Mouse (Mus musculus) layer of hippocampus, adult 9-10 months (tissue): ENCODE results near the gene Lrrc36.

Source experiments
- DNase-seq: peaks from one replicate; pipeline ENCODE4 v3.0.0; 2022; ENCODE audit warnings: low spot score

Lrrc36 gene

DNA sequence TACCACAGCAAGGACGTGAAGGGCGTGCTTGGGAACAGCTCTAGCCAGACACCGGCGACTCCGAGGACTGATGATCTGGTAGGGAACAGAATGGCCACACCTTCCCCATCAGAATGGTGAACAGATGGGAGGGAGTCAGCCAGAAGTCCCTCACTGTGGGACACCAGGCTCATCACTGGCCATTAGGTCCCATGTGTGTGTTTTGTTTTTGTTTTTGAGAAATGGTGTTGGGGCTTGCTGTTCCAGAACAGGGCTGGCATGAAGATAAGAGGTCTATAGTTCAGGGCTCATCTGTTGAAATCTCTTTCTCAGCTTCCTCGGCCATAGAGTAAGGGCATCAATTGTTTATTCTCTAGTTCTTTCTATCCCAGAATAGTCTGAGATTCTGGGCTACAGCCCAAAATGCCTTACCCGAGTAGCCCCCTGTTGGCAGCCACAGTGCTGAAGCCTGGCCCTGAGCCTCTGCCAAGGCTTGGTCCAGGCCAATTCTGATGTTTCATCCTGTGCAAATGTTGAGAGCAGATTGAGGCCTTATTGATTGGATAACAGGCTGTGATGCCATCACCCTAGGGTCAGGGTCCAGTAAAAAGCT is 53.4 kb downstream of the Lrrc36 start:
- DNase-seq = no peak

DNA sequence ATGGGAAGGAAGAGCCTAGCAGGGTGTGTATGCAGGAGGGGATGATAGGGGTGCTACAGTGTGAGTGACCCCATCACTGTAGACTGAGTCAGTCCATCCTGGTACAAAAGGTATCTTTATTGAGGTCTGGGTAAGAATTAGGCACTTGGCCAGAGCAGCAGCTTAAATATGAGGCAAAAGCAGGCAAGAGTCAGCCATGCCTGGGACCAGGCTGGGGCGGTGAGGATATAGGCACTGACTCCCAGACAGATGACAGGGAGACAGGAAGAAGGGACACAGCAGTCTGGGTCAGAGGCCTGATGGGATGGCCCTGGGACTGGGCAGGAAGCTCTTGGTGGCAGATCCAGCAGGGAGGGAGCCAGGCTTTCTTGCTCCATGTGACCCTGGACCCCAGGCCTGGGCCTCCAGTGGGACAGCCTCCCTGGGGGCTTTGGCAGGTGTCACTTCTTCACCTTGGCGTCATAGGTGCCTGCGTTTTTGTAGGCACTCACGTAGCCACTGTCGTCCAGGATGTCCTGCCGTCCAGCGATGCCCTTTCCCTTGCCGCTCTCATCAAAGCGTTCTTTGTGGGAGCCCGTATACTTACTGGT is 54.1 kb downstream of the Lrrc36 start:
- no peak for DNase-seq

DNA sequence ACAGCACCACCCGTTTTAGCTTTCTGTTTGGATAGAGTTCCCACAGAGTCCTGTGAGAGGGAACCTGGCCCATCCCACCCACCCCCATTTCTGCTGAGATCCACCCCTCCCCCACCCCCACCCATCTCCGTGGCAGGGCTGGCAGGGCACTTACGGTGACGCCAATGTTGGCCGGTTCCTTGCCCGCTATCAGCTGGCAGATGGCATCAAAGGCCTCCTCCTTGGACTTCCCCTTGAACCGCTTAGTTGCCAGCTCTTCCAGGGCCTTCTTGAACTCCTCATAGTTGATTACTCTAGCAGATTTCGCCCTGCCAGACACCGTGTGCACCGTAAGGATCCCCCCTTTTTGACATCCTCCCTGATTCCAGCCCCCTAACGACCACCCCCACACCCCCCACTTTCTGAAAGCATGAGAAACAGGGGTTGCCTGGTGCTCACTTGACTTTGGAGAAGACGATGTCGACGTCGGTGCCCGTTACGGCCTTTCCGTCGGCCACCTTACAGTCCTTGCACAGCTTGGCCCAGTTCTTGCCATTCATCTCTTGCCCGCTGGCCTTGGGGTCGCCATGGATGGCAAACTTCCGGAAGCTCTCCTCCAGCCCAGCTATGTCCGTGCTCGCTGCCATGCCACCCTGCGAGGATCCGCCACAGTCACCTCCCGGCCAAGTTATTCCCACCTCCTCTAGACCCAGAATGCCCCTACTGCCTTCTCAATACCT is 54.8 kb downstream of the Lrrc36 start:
- no peak for DNase-seq

DNA sequence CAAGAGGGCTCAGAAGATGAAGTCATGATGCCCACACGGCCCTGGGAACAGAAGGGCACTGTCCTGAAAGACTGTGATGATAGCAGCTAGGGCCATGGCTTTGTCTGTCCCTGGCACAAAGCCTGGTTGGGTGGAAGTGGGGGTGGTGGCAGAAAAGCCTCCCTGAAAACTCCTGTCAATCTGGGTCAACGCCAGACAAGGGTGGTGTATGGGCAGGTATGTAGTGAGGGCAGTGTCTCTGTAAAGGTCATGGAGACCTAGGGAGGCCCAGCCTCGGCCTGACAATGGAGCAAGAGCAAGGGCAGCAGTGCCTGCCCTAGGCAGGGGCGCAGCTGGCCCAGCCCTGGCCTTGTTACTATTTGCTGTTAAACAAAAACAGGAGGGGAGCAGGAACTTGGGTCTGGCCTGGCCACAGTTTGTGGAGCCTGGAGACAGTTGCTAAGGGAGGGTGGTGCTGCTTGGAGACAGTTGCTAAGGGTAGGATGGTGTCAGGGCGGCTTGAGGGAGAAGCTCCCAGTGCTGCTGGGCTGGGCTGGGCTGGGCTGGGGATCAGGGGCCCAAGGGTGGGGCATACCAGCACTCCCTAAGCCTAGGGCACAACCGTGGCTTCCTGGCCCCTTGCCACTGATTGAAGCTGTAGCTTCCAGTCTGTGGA is 55.8 kb downstream of the Lrrc36 start:
- DNase-seq = no peak

DNA sequence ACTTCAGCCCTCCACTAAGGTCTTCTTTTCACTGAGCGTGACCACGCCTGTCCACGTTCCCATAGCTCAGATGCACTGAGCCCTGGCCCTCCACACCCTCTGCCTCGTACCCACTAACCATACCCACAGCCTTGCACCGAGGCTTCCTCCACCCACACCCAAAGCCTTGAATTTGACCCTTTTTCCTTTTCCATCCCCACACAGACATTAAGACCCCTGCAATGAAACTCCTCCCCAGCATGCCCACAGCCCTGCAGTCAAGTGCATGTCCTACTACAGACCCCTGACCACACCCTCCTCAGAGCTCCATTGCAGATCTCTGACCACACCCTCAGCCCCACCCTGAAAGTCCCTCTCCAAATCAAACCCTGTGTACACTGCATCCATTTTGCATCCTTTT is 56.4 kb downstream of the Lrrc36 start:
- DNase-seq = no peak

DNA sequence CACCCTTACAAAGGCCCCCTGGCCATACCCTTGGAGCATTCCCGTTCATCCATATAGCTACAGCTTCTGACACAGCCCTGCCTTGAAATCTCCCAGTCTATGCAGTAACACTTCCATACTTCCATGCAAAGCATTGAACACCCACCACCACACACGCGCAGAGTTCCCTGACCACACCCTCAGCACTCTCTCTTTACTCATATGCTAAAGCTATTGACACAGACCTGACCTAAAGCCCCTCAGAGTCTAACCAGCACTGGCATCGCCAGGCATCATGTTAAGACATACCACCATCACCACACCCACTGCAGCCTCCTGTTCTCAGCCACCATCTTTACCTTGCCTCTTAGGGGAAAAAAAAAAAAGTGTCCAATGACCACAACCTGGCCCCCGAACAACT is 56.9 kb downstream of the Lrrc36 start:
- DNase-seq = no peak

DNA sequence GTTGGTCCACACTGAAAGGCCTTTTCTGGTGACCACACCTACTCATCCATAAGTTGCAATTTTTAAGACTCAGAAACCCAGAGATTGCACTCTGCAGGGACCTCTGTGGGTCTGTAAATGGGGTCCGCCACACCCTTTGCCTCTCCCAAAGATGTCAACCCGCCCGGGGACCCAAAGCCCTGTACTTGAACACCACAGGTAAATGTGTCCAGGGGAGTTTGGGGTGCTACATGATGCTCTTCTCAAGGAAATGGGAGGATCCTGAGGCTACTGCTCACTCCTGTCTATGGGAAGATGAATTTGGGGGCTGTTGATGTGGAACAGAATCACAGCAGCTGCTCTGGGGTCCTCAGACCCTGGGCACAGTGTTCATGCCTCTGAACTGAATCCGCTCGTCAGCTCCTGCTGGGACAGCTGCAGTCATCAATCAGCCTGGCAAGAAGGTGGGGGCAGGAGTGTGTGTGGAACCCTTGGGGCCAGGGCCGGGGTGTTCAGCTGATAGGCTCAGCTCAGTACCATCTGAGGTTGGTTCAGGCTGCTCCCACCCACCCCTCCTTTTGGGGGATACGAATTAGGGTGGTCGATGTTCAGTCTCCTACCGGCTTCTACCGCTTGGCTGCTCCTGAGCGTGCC is 57.4 kb downstream of the Lrrc36 start:
- no peak for DNase-seq

DNA sequence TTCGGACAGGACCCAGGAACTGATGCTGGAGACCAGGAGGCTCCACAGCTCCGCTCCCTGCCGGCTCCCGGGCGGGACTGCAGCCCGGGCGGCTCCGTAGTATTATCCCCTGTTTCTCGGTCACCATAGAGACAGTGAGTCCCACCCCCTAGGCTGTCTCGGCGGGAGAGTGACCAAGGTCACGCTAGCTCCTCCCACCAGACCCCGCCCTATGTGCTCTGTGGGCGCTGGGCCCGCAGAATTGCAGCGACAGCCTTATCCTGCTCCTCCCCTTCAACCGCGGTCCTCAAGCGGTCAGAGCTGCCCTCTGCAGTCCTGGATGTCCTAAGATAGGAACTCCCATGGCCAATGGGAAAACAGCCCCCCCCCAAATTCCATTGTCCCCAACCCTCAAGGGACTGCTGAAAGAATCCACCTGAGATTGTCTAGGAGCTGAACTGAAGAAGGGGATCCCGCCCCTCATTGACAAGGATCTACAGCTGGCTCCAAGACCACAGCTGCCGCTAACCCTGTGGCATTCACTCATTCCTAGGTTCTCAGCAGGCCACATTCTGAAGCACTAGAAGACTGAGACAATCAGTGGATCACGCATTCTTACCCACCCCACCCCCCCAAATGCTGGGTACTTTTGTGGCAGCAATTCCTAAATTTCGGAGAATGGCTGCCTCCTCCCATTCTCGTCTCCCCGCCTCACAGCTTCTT is 58.1 kb downstream of the Lrrc36 start, which contains the start of gene Tppp3:
Gene Tppp3 (minus strand): TSS at position 213 of the 702 bp plus-strand sequence.
- DNase-seq = no peak

DNA sequence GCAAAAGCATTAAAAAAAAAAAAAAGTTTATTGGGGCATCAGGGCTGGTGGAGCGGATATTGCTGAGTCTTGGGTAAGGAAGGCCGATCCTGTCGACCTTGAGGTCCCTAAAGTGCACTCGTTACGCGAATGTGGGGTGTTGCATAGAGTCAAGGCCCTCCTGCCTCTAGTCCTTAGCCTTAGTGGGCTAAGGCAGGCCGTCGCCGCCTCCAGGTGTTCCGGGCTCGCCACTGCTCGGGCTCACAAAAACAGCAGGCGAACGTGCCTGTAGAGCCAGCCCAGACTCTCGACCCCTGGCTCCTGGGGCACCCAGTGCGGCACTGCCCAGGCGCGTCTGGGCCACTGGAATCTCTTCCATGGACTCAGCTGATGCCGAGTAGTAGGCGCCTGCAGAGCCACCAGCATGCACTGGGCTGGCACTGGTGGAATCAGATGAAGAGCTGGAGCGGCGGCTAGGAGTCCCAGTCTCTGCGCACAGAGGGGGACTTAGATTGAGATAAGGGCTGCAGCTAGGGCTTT is 59.1 kb downstream of the Lrrc36 start:
- no peak for DNase-seq

DNA sequence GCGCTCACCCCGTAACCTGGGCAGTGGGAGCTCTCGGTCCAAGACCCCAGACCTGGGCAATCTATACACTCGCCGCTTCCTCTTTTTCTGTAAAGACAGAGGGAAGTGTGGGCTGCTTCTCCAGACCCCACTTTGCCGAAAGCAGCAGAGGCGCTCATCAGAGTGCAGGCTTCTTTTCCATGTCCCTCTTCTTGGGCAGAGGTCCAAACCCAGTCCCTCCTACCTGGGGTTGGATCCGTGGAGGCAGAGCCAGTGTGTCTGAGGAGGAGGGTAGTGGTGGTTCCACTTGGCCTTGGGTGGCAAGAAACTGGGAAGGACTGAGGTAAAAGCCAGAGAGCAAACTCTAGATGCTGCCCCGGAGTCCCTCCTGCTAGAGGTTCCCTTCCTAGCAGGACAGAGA is 59.6 kb downstream of the Lrrc36 start:
- no peak for DNase-seq

DNA sequence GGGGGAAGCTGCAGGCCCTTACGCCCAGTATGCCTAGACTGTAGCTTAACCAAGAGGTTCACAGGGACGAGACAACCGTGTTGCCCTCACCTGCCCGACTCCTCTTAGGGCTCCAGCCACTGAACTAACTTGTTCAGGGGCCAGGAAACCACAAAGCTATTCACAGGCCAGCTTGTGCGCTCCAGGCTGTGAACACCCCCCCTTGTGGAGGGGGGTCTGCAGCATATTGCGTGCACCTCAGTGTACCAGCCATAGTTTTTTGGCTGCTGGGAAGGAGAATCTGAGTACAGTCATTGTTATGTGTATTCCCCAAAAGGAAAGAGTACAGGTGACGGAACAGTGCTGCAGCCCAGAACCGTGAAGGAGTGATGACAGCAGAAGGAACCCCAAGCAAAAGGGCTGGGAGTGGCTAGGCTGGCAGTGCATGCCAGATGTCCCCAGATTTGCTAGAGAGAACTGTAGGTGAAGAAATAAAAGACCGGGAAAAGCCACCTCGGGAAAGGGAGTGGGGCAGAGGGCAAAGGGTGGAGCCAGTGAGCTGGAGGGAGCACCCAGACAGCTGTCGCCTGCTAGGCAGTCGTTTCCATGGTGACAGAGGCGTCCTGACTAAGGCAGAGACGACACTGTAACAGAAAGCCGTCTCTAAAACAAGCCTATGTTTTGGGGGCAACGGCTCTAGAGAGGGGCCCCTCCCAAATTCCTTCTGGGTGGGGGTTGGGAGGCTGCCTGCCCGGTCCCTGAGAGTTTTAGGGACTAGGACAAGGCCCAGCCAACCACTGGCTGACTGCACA is 60.6 kb downstream of the Lrrc36 start:
- DNase-seq = no peak

DNA sequence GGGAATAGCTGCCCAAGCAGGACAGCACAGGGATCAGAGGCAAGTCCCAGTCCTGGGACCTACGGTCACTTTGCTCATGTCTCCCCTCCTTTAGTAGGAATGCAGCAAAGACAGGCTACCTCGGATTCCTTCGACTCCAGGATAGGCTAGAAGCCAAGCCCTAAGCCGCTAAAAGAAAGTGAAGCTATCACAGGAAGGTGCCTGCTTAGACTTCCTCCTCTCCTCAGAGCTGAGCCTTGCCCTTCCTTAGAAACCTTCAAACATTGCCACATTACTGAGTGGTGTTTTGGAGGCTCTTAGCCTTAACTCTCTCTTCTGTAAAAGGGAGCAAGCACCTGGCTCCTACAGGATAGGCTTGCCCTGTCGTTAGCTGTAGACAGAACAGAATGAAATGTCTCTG is 61.3 kb downstream of the Lrrc36 start:
- no peak for DNase-seq

DNA sequence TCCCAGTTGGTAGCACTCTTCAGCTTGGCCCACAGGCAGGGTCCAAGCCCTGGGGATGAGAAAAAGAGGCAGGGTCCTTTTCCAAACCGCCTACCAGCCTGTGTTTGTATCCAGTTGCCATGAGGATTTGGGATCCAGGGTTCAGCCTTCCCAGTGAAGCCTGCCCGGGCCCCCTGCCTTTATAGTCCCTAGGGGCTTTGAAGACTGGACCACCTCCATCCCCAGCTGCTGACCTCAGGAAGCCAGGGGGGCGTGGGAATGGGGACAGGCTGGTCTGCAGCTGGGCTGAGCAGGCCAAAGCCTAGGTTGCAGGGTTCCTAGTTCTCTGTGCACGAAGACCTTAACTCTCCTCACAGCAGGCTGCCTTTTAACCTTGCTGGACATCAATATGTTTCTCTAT is 61.9 kb downstream of the Lrrc36 start:
- no peak for DNase-seq

DNA sequence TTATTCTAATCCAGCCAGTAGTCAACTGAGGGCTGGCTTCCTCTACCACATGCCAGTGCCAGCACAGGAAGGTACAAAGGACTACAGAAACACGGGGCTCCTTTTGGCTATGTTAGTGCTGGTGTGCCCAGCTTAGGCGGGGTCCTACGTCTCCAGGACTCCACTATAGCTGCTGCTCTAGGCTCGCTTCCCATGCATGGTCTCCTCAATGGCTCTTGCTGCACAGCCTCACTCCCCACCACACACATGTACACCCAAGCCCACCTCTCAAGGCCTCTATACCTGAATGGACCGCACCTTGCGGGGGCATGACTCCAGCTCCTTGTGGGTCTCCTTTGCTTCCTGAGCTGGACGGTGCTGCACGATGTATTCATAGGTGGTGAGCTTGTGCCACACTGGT is 62.4 kb downstream of the Lrrc36 start:
- no peak for DNase-seq

DNA sequence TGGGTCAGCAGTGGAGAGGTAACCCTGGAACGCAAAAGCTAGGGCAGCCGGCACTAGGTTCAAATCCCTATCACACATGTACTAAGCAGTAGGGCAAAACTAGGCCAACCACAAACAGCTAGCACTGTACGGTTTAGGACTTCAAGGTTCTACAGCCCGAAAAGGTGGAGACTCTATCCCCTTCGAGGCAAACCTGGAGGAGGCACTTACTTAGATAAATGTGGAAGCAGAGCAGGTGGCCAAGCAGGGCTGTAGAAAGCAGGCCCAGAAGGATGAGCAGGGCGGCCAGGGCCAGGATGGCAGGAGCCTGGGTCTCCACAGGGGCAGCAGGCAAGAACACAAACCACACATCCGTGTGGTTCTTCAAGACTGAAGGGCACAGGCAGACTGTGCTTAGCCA is 62.8 kb downstream of the Lrrc36 start:
- no peak for DNase-seq

DNA sequence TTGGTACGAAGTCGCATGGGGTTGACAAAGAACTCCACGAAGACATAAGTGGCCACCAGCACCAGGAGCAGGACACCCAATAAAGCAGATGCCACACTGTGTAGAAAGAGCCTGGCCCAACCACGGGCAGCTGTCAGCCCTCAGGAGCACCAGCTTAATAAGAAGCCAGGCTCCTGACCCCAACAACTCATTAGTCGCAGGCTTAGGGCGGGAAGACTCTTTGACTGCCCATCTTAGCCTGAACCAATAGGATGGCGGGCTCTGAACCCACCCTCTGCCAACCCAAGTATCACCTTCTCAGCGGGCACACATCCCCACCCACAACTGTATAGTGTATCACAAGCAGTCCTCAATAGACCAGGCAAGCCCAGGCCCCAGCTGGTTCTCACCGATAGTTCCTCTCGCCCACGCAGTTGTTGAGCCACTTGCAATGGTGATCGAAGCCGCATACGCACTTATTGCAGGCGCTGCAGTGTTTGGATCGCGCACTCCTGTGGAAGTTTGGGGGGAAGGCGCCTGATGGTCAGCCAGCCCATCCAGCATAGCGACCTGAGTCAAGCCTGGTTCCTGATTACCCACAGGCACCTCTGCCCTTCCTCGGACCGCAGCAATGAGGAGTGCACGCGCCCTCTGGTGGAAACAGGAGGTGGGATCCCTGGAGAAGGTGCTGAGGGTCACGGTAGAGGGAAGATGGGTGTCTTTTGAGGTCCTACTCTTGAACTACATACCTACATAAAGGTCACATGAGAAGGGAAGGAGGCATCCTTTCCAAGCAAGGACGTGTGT is 63.5 kb downstream of the Lrrc36 start:
- DNase-seq = no peak

DNA sequence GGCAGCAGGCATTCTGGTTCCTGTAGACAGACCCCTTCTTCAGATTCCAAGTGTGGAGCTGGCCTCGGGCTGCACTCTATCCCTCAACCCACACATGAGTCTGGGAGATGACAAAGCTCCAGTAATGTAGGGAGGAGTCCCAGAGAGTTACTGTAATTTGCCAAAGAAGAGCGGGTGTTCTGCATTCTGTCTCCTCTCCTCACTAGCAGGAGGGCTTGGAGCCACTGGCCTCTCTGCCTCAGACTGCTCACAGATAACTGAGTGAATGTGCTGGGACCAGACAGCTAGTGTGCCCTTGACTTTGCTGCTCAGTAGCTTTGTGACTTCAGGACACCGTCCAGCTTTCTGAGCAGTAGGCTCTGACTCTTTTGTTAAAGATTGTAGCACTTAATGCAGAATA is 64.4 kb downstream of the Lrrc36 start:
- DNase-seq = no peak

DNA sequence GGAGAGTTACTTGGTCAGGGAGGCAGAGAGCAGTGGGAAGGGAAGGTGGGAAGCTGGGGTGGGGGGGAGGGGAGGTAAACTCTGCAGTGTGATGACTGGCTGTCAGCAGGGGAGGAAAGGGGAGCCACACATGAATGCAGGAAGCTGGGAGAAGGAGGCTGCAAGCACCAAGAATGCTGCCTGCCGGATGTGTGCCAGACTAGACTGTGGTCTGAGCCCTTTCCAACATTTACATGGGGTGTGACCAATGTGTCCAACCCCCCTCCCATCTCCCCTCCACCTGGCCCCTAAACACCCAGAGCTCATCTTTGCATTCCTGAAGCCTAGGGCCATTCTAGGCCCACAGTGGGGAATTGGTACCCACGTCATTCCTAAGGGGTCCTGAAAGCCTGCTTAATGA is 67.6 kb downstream of the Lrrc36 start:
- DNase-seq = no peak

DNA sequence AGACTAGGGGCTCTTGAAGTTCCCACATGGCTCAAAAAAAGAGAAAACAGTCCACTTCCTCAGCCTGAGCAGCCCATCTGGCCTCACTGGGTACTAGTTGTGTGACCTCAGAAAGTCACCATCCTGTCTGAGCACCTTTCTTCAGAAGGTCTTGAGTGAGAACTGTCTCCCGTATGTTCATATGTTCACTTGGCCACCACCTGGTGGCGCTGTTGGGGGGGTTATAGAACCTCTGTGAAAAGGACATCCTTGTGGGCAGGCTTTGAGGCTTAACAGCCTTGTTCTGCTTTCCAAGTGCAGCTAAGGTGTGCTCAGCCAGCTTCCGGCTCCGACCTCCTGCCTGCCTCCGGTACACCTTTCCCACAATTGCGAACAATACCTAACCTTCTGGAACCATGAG is 68.1 kb downstream of the Lrrc36 start:
- no peak for DNase-seq

DNA sequence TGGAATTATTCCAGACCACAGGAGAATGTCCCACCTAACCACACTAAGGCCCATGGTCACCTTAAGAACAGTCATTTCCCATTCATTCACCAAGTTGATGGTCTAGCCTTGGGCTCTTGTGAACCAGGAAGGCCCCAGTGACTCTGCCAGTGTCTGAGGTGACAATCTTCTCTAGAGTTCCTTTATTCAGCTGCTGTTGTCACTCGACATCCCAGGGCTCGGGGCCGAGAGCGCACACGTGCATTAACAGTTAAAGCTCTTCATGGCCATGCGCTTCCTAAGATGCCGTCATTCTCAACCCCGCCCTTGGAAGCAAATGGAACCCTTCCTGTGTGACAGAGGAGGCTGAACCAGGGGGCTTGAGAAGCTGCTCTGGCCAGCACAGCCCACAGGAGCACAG is 68.8 kb downstream of the Lrrc36 start:
- DNase-seq = no peak
